Mouse (Mus musculus) spleen, adult 12 weeks (tissue): ENCODE results near the gene Nrm.

ENCODE experiments used
- DNase-seq: peaks from one replicate; pipeline ENCODE4 v3.0.0; 2022; ENCODE audit warnings: low spot score

Nrm gene

DNA sequence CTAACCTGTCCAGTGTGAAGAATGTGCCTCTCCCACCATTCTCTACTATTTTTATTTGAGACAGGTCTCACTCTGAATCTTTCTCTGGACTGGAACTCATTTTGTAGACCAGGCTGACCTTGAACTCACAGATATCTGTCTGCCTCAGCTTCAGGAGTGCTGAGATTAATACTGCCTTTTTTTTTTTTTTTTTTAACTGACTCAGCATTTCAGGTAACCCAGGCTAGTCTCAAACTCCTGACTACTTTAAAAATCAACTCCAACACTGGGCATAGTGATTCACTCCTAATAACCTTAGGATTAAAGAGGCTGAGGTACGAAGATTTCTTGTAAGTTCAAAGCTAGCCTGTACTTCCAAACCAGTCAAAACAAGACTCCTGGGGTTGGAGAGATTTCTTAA, 44.5 kb downstream of the Nrm start:
- no peak for DNase-seq

DNA sequence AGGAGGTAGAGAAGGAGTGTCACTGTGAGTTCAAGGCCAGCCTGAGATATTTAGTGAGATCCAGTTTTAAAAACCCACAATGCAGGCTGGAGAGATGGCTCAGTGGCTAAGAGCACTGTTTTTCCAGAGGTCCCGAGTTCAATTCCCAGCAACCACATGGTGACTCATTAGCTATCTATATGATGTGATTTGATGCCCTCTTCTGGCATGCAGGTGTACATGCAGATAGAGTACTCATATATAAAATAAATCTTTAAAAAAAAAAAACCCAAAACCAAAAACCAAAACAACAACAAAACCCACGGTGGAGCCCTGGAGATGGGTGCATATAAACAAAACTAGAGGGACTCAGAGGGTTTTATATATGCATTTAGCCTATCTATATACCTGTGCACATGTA, 46.5 kb downstream of the Nrm start:
- DNase-seq = no peak

- no peak for DNase-seq
These were observed 48.2 kb downstream of the Nrm start for GRCm38 (mm10) chr17:35909186-35909918.

DNA sequence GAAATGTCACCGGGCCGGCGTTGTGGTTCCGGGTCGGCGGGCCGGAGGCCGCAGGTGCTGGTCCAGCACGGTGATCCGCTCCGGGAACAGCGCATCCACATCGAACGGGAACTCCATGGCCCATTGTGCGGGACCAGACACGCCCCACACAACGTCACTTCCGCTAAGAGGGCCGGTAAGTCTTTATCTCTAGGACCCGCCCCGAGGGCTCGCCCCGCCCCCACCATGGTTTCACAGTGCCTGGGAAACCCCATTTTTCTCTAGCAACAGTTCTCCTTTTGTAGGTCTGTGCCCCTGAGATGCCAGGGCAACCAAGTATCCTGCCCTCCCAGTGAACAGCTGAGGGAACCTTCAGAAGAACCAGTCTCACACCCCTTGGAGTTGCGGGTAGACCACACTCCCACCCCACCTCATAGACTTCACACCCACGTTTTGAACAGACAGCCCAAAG, 48.8 kb downstream of the Nrm start, which contains the start of gene Atat1:
Atat1 (minus strand) TSS at position 157 of the 451 bp plus-strand sequence.
- DNase-seq = peak; percentile 93

- no peak for DNase-seq
These were observed 53.9 kb downstream of the Nrm start for GRCm38 (mm10) chr17:35914975-35915374.
